Mouse (Mus musculus) cerebellum, adult (tissue): ENCODE results near the gene Tmem243.

Experiments
- ATAC-seq: cut with Nextera tagmentation; 2 replicates; pipeline ENCODE4 v1.9.2; 2017; ENCODE audit warnings: mild to moderate bottlenecking, moderate library complexity, mixed read lengths; ENCODE audit not compliant: insufficient number of reproducible peaks, low FRiP score, low TSS enrichment

The Tmem243 gene

DNA sequence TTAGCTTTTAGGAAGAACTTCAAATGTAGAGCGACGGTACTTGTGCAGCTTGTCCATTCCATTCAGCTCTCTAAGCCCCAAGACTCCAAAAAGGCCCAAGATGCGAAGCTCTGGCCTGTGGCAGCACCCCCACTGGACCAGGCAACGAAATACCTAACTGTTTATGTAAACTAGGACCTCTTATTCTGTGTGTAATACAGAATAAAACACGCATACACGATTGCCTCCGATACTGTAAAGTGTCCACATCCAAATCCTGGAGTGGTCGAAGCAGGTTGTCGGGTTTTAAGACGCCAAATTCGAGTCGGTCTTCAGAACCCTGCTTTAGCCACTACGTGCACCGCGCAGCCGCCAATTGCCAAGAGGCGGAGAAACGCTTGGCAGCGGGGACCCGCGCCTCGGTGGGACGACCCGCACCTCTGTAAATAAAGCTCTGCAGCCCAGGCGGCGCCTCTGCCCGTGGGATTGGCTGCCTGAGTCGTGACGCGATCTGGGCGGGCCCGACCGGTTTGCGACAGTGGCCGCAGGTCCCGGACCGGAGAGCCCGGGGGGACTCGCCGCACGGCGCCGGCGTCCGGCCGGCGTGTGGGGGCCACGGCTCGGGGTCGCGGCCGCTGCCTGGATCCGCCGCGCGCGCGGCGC, at the start of gene Tmem243:
Gene Tmem243, plus strand, starts transcription at position 462 of the 642 bp plus-strand sequence.
- peak; percentile 96 for ATAC-seq

DNA sequence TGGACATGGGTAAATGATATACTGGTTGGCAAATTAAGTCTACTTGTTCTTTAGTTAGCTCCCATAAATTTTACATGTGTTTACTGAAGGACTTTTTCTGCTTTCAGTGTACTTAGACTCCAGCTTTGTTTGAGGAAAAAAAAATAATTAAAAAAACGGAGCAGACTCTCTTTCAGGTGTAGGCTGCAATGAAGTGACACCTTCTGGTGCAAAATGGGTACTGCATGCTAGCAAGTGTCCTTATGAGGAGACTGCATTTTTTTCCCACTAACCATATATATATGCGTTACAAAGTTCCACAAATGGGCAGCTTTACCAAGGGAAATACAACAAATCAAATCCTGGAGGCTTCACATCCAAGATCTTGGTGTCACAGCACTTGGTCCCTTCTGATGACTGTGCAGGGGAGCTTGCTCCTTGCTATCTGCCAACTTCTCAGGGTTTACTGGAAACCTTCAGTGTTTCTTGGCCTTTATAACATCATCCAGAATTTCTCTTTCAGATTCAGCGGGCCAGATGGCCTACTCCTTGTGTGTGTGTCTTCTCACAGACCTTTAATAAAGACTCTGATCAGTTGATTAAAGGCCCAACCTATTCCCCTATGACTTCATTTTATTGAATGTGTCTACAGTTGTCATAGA, 44.3 kb upstream of the Tmem243 start:
- ATAC-seq = peak; percentile 70

DNA sequence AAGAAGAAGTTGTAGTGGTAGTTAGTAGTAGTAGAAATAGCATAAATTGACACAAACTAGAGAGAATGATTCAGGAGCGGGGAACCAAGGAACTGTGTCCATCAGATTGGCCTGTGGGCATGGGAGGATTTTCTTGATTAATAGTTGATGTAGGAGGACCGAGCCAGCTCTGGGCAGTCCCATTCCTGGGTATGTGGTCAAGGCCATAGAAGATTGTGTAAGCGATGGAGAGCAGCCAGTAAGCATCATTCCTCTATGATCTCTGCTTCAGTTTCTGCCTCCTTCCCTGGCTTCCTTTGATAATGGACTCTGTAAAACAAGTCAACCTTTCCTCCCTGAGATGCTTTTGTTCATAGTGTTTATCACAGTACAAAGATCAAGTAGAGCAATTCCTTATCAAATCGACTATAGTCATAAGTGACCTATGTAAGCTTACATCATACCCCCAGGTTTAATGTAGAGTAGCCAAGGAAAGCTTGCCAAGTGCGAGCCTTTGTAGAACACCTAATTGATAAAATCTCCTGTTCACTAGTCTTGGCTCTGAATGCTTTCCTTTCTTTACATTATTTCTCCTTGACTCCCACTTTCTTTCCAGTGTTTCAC, 43.1 kb upstream of the Tmem243 start:
- no peak for ATAC-seq

DNA sequence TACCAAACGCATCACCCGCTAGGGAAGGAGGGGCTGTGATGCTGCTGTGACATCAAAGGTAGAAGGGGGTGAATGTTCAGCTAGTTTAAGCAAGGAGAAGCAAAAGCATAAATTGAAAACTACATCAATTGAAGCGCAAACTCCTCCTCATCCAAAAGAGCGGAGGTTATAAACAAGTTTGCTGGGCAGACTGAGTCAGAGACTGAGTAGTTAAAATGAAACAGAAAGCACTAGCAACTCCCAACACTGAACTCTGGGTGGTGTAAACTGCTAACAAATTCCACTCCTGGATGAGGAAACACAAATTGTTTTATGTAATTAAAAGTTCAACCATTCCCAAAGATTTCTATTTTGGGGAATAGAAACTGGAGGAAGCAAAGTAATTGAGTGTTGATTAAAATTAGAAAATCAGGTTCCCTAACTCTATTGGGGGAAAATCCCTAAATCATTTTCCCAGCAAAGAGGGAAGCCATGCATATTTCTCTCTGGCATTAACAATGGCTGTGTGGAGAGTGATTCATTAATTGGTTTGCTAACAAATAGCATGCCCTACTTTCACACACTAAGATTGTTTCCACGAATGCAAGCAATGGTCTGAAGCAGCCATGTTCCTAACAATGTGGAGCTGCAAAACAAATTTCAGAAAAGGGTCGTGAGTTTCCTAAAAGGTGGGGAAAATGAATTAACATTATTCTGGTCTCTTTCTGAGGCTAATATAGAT, 41.0 kb upstream of the Tmem243 start:
- no peak for ATAC-seq

DNA sequence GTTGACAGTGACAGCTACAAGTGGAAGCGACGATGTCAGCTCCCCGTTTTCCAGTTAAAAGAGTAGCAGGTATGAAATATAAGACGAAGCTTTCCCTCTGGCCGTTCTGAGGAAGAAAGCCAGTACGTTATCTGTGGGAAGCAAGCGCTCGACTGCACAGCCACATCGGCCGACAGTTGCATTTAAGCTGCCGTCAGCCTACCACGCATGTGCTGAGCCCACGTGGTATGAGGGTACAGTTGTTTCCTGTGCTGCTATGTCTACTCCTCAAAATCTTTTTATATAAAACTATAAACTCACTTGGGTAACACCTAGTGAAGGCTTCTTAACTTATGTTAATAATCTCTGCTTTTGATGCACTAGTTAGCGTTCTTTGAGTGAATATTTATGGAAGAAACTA, 40.2 kb upstream of the Tmem243 start:
- ATAC-seq = no peak

DNA sequence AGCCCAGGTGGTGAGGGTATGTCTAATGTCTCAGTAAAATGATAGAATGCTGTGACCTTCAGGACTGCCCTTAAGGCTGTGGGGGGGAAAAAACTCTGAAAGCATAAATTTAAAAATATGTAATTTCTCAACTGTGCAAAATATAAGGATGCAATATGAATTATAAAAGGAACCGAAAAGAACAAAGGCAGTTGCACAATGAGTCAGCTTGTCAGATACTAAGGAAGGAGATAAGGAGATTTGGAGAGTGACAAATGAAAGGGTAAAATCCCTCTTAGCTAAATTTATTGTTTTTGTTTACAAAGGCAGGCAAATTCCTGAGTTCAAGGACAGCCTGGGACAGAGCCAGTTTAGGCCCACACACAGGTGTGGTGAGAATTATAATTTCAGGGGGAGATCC, 36.3 kb upstream of the Tmem243 start:
- no peak for ATAC-seq

DNA sequence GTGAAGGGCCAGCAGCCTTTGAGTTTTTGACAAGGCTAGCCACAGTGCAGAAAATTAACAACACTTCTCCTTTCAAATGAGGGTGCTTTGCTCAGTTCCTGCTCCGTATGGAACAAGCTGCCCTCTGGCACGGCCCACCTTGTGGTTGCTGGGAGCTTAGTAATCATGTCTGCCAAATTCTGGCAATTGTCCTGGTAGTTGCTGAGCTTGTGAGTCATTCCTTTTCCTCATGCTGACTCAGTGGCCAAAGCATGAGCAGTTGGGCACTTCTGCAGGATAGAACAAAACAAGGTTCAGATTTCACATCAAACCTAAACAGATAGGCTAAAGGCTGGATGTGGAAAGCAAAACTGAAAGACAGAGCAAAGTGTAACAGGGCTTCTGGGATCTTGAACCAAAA, 31.6 kb upstream of the Tmem243 start:
- peak; percentile 90 for ATAC-seq

DNA sequence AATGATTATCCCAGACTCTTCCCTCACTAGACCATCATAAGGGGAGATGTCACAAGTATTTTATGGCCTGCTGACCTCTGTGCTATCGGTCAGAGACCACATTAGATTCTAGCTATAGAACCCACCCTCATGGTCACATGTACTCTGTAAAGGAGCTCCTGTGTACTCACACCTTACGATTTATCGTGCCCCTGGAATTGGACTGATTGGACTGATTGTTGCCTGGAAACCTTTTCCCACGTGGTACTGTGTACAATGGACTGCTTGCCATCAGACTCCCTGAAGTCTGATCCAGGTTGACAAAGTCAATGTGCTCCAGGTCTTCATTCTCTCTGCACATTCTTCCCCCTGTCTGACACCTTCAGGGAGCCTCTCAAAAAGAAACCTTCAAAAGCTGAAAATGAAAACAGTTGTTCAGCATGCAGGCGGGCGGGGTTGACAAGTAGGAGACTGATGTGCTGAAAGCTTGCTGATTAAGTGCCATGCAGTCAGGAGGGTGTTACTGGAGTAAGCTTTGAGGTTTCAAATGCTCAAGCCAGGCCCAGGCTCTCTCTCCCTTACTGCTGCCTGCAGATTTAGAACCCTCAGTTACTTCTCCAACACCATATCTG, 30.8 kb upstream of the Tmem243 start:
- ATAC-seq = no peak

DNA sequence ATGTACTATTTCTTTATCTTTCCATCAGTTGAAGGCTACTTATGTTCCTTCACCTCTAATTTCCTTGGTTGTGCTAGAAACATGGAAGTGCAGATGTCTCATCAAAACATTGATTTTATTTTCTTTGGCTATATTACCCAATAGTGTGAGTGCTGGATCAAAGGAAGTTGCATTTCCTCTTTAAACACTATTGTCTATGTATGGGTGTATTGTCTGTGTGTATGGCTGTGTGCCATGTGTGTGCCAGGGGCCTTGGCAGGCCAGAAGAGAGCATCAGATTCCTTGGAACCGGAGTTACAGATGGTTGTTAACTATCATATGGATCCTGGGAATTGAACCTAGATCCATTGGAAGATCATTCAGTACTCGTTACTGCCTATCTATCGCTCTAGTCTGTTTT, 29.1 kb upstream of the Tmem243 start:
- no peak for ATAC-seq

DNA sequence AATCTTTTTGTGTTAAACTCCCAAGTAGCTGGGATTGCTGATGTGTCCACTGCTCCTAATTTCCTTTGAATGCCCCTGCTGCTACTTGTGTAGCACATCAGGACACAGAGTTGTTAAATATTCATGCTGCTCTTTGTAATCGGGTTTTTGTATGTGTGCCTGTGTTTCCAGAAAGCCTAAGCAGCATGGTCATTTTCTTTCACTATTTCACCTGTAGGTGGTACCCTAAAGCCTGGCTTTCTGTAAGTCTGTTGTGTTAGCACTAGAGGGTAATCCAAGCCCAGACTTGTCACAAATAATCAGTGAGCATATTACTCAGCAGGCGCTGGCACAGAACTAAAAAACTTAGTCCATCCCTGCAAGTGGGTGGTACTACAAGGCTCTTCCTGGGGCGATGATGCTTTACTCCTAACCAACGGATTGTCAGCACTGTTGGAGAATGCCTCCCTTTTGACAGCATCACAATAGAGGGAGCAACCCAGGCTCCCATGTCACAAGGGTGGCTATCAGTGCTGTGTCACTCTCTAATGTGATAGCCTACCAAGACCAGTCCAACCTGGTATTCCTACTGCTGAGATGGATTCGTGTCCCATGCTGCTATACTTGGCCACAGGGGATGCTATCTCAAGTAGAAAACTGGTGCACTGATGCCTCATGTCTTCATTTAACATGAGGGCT, 27.2 kb upstream of the Tmem243 start:
- ATAC-seq = no peak

DNA sequence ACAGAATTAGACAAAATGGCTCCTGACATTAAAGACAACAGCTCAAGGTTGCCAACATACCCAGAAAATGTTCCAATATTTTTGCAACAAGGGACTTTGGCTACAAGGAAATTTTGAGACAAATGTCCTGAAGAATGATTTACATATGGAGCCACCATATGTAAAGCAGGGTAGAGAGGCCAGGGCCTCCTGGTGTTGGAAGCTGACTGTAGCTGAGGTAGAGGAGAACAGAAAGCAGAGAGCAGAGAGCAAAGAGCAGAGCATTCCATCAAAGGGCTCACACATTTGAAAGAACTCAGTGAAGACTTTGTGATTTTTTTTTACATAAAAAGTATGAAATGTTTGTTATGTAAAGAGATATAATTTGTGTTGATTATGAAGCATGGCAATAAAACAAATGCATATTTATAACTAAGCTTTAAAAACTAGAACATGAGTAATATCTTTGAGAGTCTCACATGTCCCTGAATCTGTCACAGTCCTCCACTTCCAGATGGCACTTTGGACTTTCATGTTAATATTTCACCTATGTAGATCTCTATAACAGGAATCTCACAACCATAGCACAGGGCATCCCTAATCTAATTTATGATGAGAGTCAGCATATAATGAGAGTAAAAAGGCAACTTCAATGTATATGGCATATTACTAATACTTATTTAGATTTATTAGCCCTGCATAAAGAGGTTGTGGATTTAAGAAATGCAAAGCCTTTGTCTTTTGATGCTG, 20.5 kb upstream of the Tmem243 start:
- ATAC-seq = no peak

DNA sequence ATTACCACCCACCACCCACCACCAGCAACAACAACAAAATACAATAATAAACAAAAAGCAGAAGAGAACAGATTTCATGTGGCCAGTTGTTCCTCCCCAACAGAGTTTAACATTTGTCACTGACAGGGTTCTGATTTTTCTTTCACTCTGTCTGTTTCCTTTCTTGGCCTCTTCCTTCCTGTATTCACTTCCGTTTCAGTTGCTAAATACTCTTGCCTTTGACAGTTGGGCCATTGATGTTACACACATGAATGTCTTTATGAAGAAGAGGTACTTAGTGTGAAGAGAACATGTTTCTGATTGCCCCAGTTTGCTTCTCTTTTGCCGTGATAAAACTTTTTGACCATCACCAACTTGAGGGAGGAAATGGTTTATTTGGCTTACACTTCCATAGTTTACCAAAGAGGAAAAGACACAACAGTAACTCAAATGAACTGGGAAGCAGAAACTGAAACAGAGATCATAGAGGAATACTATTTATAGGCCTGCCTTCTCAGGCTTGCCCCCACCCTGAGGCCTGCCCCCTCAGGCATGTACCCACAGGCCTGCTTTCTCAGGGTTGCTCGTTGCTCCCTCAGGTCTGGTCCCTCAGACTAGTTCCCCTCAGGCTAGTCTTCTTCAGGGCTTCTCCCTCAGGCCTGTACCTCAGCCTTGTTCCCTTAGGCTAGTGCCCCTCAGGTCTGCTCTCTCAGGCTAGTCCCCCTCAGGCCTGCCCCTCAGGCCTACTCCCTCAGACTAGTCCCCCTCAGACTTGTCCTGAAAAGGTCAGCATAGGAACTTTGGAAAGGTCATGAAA, 13.3 kb upstream of the Tmem243 start:
- no peak for ATAC-seq

DNA sequence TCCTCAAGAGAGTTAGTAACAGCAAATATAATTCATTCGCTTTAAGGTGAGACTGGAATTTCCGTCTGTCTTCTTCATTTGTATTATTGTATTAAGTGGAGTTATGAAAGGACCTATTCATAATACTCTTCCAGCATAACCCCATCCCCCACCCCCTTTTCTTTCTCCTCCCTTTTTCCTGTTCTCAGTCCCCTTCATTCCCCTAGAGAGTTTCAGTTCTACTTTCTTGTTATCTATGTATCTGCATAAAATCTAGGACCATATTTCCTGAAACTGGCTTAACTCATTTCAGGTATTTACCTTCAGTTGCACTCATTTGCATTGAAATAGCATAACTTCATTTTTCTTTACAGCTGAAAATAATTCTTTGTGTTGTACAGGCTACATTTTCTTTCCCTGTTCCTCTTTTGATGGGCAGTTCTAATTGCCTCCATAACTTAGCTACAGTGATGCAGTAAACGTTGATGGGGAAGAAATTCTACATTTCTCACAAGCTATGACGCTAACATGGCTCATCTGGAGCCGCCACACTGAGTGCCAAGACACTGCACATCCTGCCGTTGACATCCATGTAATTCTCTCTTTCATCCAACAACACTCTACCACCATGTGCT, 9.9 kb upstream of the Tmem243 start:
- ATAC-seq = no peak

DNA sequence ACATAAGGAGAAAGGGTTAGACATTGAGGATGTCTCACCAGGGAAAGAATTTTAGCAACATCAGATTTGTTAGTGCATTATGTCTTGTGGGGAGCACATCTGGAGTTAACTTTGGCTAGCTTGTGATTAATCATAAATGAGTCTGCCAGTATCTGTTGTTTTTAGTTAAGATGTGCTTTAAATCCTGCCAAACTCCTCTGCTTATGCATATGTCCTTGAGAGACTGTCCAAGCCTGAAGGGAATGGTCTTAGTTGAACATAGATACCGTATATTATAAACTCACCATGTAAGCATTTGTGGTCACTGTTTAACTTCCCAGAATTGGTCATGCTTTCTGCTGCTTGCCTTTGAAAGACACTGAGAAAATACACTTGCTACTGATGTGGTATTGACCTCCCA, 7.8 kb upstream of the Tmem243 start:
- ATAC-seq = no peak

DNA sequence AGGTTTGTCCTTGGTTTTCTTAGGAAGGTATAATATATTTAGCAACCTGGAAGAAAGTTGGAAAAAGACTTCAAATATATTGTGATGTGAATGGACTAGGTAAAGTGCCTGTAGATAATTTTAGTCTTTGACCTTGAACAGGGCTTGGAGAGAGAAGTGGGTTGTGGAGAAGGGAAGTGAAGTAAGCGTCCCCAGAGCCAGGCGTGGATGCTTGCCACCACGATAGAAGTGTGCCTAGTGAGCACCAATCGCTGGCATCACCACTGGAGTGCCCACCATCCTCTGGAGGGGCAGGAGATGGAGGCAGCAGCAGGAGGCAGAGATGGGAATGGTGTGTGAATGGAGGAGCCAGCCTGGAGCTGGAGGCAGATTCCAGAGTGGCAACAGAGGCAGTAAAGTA, 7.0 kb upstream of the Tmem243 start:
- no peak for ATAC-seq

DNA sequence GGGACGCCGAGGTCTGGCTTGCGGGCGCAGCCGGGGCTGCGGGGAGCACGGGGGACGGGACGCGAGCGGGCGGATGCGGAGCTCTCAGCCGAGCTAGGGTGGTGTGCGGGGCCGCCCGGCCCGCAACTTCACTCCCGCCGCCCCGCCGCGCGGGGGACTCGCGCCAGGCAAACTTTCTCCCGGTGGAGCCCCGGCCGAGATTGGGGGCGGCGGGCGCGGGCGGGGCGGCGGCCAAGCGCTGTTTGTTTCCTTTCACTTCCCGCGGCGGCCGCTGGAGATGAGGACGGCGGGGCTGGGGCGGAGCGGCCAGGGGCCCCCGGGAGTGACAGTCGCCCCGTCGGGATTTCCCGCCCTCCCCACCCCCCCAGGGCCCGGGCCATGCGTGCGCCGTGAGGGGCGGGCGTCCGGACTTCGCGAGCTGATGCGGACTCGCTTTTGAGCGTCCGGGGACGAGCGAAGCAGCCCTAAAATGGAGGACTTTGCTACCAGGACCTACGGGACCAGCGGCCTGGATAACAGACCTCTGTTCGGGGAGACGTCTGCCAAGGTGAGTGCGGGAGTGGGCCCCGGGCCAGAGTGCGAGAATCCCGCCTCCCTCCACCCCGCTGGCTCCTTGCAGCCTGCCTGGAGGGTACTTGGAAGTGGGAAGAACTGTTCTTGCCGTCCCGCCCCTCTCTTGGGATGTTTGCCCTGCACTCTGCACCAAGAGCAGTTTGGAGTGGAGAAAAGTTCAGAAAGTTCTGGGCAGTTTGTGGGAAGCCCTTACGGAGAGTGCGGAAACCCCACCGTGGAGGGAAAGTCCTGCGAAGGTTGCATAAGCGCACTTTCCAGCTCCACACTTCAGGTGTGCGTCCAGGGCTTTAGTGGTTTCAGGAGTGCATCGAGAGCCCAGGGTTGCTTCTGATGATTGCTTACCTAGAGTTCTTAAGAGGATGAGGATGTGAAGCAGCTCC, 657 bp downstream of the Tmem243 start:
- peak; percentile 66 for ATAC-seq

DNA sequence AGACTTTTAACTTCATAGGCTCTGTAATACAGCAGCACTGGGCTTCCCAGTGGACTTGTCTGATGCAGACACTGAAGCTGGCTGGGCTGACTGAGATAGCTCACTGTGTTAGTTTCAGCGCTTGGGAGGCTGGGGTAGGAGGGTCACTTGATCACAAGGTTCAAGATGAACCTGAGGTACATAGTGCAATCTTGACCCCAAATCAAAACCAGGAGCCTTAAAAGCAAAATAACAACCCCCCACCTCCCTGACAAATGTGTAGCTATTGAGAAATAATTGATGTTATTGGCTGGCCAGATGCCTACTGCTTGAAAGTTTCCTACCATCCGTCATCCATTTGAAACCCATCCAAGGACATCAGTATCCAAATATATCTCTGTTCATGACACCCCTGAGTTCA, 2.2 kb downstream of the Tmem243 start:
- ATAC-seq = no peak
